Mouse (Mus musculus): ENCODE measurements at regions not wholly inside any gene's neighbourhood (a gene's known extent, or its start where the extent isn't known, plus 50 kb on each side); places are given as distances from the start of the nearest gene placed in this dataset.

DNA sequence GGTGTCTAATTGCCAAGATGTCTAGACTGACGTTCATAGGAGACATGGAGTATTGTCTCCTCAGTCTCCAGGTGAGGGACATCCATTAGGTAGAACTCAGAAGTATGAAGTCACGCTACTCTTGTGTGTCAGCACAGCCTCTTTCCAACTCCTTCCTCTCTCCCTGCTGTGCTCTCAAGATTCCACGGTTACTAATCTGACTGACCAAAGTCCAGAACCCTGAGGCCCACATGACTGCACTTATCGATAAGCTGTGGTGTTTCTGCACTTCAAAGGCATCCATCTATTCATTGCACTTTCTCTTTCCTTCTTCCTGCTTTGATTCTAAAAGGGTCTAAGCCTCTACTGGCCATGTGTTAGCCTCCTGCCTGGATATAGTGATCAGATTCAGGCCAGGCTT lies 107.4 kb upstream of the Neo1 start:
- Histone ChIP-seq H3K4me3 (no peak overlapping the region), H3K27me3 (no peaks in the 10 kb centered on the region), H3K36me3 (no peaks in the 10 kb centered on the region), H3K27ac (replicated peaks) (no peak overlapping the region), H3K9ac (no peak overlapping the region), H3K9me3 (no peaks in the 10 kb centered on the region), H3K4me2 (no peak overlapping the region), H3K4me1 (replicated peaks) (peaks cover 4% of the 10 kb centered on the region; the same call in 1 of the 2 replicates)
- WGBS: 87% methylated on average over 4 of the region's 4 CpGs
- no peak for ATAC-seq (ENCODE audit: low FRiP score, low read depth)

DNA sequence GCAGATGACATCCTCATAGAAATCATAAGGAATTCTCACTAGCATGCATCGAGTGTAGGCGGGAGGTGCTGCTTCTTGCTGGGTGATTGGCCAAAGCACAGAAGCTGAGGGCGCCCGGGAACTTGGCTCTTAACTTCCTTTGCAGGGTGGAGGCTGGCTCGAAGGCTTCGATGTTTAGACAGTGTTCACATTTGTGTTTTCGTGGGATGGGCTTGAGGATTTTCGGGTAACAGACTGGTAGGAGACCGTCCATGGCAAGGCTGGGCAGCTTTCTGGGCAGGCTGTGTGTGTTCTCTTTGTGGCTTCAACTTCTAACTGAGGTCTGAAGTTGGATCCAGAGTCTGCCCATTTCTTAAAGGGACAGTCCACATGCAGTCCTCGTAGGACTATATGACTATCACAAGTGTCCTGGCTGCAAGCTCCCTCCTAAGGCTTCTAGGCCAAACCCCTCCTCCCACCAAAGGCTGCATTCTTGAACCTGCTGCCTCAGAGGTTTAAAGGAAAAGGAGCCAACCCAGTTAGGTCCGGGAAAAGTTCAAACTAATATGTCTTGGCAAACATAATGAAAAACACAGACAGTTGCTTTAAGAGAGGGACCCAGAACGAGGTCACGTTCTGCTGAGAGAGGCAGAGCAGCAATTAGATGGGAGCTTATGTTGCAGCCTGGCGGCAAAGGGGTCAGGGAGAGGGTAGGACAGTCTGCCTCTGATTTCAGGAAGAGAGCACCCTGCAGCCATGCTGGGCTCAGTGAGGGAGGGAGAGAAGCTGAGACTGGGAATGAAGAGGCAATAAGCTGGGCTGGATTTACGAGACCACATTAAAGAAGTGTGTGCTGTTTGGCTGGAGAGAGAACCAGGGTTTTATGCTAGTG lies 98.2 kb upstream of the Neo1 start:
- peak overlapping the region; percentile 7 for H3K4me2 ChIP-seq
- H3K27me3 ChIP-seq: no peaks in the 10 kb centered on the region
- 37% methylated on average over 15 of the region's 15 CpGs for WGBS
- peak overlapping the region; percentile 64 for H3K27ac ChIP-seq (replicated peaks)
- peaks cover 26% of the 10 kb centered on the region for H3K4me1 ChIP-seq (replicated peaks)
- no peak overlapping the region for H3K9ac ChIP-seq
- H3K4me3 ChIP-seq: no peak overlapping the region
- no peaks in the 10 kb centered on the region for H3K9me3 ChIP-seq
- no peaks in the 10 kb centered on the region for H3K36me3 ChIP-seq
- 0 out of 2 replicates have a peak, but pooled peaks have one; percentile 15 for ATAC-seq (ENCODE audit: low FRiP score, low read depth)

DNA sequence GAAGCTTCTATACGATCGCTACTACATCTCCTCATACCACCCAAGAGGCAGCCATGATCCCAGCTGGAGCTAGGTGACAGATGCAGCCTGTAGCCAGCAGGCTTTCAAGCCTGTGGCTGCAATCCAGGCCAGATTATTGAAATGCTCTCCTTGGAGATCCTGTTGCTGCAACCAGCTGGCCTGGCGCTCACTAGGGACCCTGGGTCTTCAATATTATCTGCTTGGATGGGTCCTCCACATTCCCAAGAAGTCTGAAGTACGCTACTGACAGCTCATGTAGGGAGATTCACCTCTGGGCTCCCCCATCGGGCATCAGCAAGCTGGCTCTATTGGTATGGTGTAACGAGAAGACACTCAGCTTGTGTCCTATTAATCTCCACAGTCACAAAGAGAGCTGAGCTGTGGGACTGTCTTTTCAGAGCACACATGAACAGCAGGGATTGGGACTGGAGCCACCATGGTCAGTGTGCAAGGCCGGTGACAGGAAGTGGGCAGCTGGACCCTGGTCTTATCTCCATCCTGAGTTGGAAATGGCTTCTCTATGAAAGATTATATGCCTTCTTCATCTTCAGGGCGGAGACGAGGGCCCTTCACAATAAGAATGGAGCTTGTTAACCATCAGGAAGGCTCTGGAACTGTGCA lies 93.6 kb upstream of the Neo1 start:
- H3K4me3 ChIP-seq: no peak overlapping the region
- 0 out of 2 replicates have a peak overlapping the region, but pooled peaks have one; percentile 24 for H3K27ac ChIP-seq (replicated peaks)
- no peaks in the 10 kb centered on the region for H3K9me3 ChIP-seq
- H3K9ac ChIP-seq: no peak overlapping the region
- ATAC-seq (ENCODE audit: low FRiP score, low read depth): peak; percentile 42; the same call in 1 of the 2 replicates
- no peaks in the 10 kb centered on the region for H3K27me3 ChIP-seq
- no peaks in the 10 kb centered on the region for H3K36me3 ChIP-seq
- H3K4me2 ChIP-seq: no peak overlapping the region
- peaks cover 35% of the 10 kb centered on the region for H3K4me1 ChIP-seq (replicated peaks)
- 61% methylated on average over 9 of the region's 9 CpGs for WGBS

DNA sequence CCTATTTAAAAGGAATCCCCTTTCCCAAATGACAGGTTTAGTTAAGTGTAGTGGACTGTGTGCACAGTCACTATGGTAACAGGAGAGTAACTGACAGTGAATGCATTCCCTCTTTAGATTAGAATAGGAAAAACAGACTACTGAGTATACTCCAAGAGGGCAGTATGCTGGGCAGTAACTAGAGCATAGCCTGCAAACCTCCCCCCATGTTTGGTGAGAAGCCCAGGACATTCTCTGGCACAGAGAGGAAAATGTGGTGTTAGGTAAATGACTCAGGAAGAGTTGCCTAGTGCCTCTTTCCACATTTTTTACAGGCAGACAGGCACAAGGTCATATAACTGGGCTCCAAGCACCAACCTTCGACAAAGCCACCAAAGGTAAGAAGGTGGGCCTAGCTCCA lies 93.0 kb upstream of the Neo1 start:
- no peak overlapping the region for H3K9ac ChIP-seq
- H3K4me2 ChIP-seq: no peak overlapping the region
- no peak overlapping the region for H3K4me3 ChIP-seq
- H3K9me3 ChIP-seq: no peaks in the 10 kb centered on the region
- peaks cover 29% of the 10 kb centered on the region for H3K4me1 ChIP-seq (replicated peaks)
- H3K36me3 ChIP-seq: no peaks in the 10 kb centered on the region
- H3K27ac ChIP-seq (replicated peaks): 0 out of 2 replicates have a peak overlapping the region, but pooled peaks have one; percentile 24
- no peaks in the 10 kb centered on the region for H3K27me3 ChIP-seq
- 86% methylated on average over 1 of the region's 1 CpGs for WGBS
- ATAC-seq (ENCODE audit: low FRiP score, low read depth): no peak

DNA sequence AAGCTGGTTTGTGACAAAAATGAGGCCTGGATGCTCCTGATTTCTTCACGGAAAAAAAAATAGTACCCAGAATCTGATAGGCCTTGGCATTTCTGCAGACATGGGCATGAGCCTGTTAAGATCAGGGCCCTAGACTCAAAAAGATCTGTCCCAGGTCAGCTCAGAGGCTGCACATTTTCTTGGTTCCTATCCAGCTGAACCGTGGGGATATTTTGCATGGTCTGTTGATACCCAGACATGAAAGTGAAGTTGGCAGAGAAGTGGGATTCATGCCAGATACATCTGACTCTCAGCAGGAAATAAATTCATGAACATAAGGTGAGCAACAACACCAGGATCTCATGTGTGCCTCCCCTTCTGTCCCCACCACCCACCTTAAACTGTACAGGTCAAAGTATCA lies 91.8 kb upstream of the Neo1 start:
- ATAC-seq (ENCODE audit: low FRiP score, low read depth): no peak
- H3K4me2 ChIP-seq: no peak overlapping the region
- H3K4me3 ChIP-seq: no peak overlapping the region
- no peaks in the 10 kb centered on the region for H3K27me3 ChIP-seq
- no peaks in the 10 kb centered on the region for H3K36me3 ChIP-seq
- no peaks in the 10 kb centered on the region for H3K9me3 ChIP-seq
- H3K4me1 ChIP-seq (replicated peaks): peaks cover 19% of the 10 kb centered on the region
- no peak overlapping the region for H3K9ac ChIP-seq
- H3K27ac ChIP-seq (replicated peaks): no peak overlapping the region
- 68% methylated on average over 2 of the region's 2 CpGs for WGBS

DNA sequence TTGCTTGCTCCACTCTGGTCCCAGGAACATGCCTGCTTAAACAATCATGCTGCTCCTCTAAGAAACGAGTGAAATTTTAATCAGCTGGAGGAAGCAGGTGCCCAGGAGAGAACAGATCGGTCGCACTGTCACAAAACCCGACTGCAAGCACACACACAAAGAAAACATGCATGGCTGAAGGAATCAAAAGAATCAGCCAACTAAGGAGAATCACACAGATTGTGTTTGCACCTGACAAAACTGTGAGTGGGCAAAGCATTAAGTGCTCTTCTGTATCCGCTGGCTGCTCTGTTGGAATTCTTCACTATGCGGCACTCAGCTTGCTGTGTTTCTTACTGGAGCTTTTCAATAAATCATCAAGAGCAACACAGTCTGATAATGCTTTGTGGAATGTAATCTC lies 89.6 kb upstream of the Neo1 start:
- 54% methylated on average over 6 of the region's 6 CpGs for WGBS

DNA sequence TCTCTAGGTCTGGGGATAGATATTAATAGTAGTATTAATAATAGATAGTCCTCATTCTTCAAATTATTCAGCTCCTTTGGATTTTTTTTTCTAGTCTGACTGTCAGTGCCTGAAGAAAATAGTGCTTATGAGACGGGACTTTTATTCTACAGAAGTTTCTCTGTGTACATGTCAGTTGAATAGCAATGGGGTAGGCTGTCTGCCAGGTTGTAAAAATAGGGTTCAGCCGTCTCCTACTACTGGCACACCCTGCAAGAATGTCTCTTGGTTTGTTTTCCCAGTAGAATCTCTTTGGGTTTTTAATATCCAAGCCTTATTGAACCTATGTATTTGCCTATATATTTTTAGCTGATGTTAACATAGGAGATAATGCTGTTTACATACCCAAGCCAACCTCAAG lies 80.3 kb upstream of the Neo1 start:
- Histone ChIP-seq H3K36me3 (no peaks in the 10 kb centered on the region), H3K9ac (no peak overlapping the region), H3K4me3 (no peak overlapping the region), H3K27ac (replicated peaks) (no peak overlapping the region), H3K9me3 (no peaks in the 10 kb centered on the region), H3K4me1 (replicated peaks) (0 out of 2 replicates have a peak, but pooled peaks cover 3% of the 10 kb centered on the region), H3K27me3 (no peaks in the 10 kb centered on the region), H3K4me2 (no peak overlapping the region)
- ATAC-seq (ENCODE audit: low FRiP score, low read depth): no peak
- WGBS: 56% methylated on average over 2 of the region's 2 CpGs

More for the DNA sequence above, 89.6 kb upstream of the Neo1 start:
- Histone ChIP-seq H3K4me3 (no peak overlapping the region), H3K4me2 (no peak overlapping the region), H3K27me3 (no peaks in the 10 kb centered on the region), H3K4me1 (replicated peaks) (peaks cover 17% of the 10 kb centered on the region), H3K36me3 (no peaks in the 10 kb centered on the region), H3K9me3 (no peaks in the 10 kb centered on the region), H3K9ac (no peak overlapping the region), H3K27ac (replicated peaks) (no peak overlapping the region)
- ATAC-seq (ENCODE audit: low FRiP score, low read depth): no peak

DNA sequence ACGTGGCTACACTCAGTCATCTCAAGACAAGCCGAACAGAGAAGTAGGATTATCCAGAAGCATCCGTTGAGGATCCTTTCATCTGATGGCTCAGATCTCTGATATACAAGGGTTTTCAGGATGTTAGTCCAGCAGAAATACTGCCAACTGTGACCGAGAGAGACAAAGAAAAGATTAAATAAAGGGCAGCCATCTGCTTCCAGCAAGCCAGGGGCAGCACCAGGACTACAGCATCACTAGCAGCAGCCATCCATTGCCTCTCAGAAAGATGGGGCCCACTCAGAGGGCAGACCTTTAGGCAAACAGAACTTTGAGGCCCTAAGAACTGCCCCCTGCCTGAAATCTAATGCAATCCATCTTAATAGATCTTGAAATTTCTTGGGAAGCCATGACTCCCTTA lies 77.6 kb upstream of the Neo1 start:
- H3K27me3 ChIP-seq: no peaks in the 10 kb centered on the region
- no peak overlapping the region for H3K4me3 ChIP-seq
- no peaks in the 10 kb centered on the region for H3K9me3 ChIP-seq
- no peak overlapping the region for H3K4me2 ChIP-seq
- no peak overlapping the region for H3K9ac ChIP-seq
- no peak for ATAC-seq (ENCODE audit: low FRiP score, low read depth)
- WGBS: 45% methylated on average over 4 of the region's 4 CpGs
- no peaks in the 10 kb centered on the region for H3K36me3 ChIP-seq
- H3K4me1 ChIP-seq (replicated peaks): 0 out of 2 replicates have a peak, but pooled peaks cover 3% of the 10 kb centered on the region
- H3K27ac ChIP-seq (replicated peaks): 0 out of 2 replicates have a peak overlapping the region, but pooled peaks have one; percentile 11

DNA sequence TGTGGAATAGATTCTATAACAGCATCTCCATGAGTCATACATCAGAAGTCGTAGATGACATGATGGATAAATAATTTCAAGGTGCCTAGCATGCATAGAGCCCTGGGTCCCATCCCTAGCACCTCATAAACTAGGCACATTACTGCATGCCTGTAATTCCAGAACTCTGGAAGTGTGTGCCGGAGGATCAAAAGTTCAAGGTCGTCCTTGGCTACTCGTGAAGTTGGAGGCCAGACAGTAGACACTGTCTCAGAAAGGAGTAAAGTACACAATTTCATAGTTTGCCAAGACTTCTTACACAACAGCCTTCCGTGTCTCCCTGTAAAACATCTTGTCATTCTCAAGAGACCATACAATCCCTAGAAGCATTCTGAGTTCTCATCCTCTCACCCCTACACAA lies 63.5 kb upstream of the Neo1 start:
- 91% methylated on average over 5 of the region's 5 CpGs for WGBS
- peaks cover 7% of the 10 kb centered on the region for H3K4me1 ChIP-seq (replicated peaks)
- no peak overlapping the region for H3K4me2 ChIP-seq
- no peak overlapping the region for H3K4me3 ChIP-seq
- H3K9me3 ChIP-seq: no peaks in the 10 kb centered on the region
- no peak overlapping the region for H3K9ac ChIP-seq
- H3K36me3 ChIP-seq: no peaks in the 10 kb centered on the region
- H3K27me3 ChIP-seq: no peaks in the 10 kb centered on the region
- no peak for ATAC-seq (ENCODE audit: low FRiP score, low read depth)
- no peak overlapping the region for H3K27ac ChIP-seq (replicated peaks)

DNA sequence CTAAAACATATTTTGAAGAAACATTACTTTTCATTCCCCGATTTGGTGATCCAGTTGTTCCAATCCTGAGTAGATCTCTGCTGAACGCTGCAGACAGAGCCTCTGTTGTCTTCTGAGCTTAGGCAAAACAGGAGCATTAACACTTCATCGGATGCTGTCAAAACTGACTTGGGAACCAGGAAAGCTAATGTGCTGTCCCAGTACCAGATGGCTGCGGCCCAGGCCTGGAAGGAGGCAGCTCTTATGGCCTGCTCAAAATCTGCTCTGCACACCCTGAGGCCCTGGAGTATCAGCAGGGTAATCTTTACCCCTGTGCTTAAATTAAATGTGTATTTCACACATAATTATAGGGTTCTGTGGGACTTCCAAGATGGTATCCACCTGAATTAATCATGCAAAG lies 61.3 kb upstream of the Neo1 start:
- peaks cover 7% of the 10 kb centered on the region for H3K4me1 ChIP-seq (replicated peaks)

DNA sequence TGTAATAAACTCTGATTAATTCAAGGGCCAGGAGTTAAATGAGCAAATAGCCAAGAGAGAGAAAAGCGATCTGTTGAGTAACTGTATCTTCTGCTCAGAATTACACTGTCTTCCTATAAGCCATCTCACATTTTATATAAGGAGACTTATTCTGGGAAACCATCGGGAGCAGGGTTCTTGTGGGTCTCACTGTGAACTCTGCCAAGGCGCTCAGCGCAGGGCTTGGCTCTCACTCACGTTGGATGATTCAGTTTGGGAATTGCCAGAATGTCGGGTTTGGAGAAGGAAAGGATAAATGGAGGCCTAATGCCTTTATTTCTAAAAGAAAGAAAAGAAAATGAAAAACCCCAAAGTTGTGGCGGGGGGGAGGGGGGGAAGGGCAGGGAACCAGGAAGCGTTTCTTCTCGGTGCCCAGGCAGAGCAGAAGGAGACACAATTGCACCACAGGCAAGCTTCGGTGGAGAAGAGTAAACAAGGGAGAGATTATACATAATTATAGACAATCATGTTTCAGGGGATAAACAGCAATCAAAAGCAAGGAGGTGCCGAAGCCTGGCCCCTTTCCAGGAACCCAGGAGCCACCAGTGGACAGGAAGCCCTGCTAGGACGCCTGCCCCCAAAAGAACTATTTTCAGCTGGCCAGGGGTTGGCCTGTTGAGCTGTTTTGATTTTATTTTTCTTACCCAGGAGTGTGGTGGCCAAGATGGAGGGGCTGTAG lies 60.5 kb upstream of the Neo1 start:
- no peak overlapping the region for H3K4me2 ChIP-seq
- 58% methylated on average over 12 of the region's 12 CpGs for WGBS
- peaks cover 7% of the 10 kb centered on the region for H3K4me1 ChIP-seq (replicated peaks)
- no peak overlapping the region for H3K9ac ChIP-seq
- no peaks in the 10 kb centered on the region for H3K9me3 ChIP-seq
- H3K27me3 ChIP-seq: no peaks in the 10 kb centered on the region
- ATAC-seq (ENCODE audit: low FRiP score, low read depth): no peak
- no peak overlapping the region for H3K4me3 ChIP-seq
- 0 out of 2 replicates have a peak overlapping the region, but pooled peaks have one; percentile 38 for H3K27ac ChIP-seq (replicated peaks)
- H3K36me3 ChIP-seq: no peaks in the 10 kb centered on the region

More for the DNA sequence above, 61.3 kb upstream of the Neo1 start:
- WGBS: 46% methylated on average over 4 of the region's 4 CpGs
- no peak overlapping the region for H3K9ac ChIP-seq
- no peak overlapping the region for H3K4me3 ChIP-seq
- no peak overlapping the region for H3K27ac ChIP-seq (replicated peaks)
- no peaks in the 10 kb centered on the region for H3K27me3 ChIP-seq
- no peak overlapping the region for H3K4me2 ChIP-seq
- ATAC-seq (ENCODE audit: low FRiP score, low read depth): no peak
- H3K9me3 ChIP-seq: no peaks in the 10 kb centered on the region
- no peaks in the 10 kb centered on the region for H3K36me3 ChIP-seq

DNA sequence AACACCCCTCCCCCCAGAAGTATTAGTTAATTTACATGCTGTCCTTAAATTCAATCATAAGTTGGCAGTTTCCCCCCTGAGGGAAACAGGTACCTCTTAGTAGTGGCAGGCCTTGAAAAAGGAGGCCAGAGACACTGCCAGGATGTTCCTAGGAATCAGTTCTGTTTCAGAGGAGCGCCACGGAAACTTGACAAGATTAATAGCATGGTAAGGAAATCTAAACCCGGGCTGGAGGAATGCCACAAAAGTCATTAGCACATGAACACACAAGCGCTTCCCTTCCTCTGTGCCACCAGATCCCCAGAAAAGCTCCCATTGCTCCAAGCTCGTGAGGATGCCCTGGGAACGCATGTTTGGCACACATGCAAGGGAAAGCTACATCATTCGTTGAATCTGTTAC lies 59.4 kb upstream of the Neo1 start:
- no peaks in the 10 kb centered on the region for H3K27me3 ChIP-seq
- H3K4me1 ChIP-seq (replicated peaks): peaks cover 7% of the 10 kb centered on the region
- ATAC-seq (ENCODE audit: low FRiP score, low read depth): no peak
- no peaks in the 10 kb centered on the region for H3K36me3 ChIP-seq
- H3K9me3 ChIP-seq: no peaks in the 10 kb centered on the region
- no peak overlapping the region for H3K4me3 ChIP-seq
- H3K27ac ChIP-seq (replicated peaks): 0 out of 2 replicates have a peak overlapping the region, but pooled peaks have one; percentile 11
- no peak overlapping the region for H3K9ac ChIP-seq
- H3K4me2 ChIP-seq: no peak overlapping the region
- WGBS: 54% methylated on average over 7 of the region's 7 CpGs

All from hindbrain, embryonic 15.5 days (tissue).